Mouse (Mus musculus) Muller cell, postnatal 12 days (primary cell): ENCODE data around the gene Dab1.
A peak's percentile ranks its signal among the peaks of the same experiment; 100 is the strongest.

ENCODE experiments used
- DNase-seq: peaks from one replicate; pipeline ENCODE4 v3.0.0-alpha.2; 2015; ENCODE audit errors: inconsistent ontology term

Gene Dab1

DNA sequence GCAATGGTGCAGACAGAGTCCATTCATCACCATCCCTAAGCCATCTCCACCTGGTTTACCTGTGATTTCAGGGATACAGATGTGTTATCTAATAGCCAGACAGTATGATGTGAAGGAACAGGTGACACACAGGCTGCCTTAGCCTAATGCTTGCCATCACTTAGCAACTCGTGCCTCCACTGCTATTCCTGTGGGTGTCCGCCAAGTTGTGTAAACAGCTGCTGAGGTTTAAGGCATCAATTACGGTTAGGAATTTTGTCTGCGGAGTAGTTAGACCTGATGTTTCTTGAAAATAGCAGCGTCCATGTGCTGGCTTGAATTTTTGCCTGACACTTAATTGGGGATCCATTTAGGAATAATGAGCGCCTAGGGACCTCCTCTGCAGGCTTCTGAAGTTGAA, 487.1 kb downstream of the Dab1 start:
- peak; percentile 45 for DNase-seq

DNA sequence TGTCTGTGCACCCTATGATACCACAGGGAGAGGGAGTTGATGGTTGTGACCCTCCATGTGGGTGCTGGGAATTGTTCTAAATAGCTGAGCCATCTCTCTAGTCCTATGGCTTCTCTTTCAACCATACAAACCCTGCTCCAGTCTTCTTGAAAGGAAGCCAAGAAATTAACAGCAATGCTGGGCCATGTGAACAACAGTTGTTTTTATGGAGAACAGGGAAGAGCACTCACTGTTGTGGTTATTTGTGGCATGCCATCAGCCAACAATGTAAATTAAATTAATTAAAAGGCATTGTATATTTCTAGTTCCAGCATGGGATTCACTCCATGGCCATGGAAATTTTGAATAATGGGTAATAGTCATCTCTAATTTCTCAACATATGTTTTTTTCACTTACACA, 492.5 kb downstream of the Dab1 start:
- DNase-seq = no peak

DNA sequence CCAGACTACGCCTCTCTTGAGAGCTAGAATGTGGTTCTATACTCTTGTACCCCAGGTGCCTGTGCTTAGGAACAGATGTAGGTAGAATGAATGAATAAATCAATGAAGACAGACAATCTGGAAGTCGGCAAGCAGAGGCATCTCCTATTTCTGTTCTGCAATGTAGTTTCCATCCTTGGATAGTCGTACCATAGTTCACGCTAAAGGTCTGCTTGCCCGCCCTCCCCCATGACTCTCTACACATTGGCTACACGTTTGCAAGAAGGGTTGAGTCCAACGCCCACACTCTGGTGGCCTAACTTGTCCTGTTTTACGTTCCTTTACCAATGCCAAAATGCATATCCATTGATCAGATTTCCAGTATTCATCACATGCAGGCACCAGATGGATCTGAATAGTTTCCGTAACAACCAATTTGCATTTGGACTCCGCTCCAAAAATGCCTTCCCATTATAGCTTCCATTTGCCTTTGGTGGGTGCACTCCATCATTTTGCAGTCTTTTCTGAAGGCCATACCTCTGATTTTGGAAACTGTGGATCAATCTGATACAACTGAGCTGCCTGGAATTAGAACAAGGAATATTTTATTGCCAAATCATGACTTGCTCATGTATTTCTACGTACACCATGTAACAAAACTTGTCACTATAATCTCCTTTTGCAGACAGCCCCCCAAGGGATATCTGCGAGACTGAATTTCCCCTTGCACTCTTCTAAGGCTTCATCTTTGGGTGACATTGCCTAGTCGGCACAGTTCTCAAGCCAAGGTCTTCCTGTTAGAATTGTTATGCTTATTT, 494.2 kb downstream of the Dab1 start:
- no peak for DNase-seq

DNA sequence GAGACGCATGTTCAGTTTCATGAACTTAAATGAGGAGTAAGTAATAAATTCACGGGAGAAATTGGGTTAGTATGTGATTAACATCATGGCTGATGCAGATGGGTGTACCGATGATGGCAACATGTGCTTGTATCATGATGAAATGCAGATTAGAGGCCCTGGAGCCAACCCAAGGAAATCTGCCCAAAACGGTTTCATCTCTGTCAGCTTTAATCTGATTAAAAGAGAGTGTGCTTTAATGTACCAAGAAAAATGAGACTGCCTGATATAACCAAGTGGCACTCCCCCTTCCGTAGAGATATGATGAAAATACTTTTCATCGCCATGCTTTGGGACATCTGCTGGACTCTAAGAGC, 494.8 kb downstream of the Dab1 start:
- DNase-seq = no peak

DNA sequence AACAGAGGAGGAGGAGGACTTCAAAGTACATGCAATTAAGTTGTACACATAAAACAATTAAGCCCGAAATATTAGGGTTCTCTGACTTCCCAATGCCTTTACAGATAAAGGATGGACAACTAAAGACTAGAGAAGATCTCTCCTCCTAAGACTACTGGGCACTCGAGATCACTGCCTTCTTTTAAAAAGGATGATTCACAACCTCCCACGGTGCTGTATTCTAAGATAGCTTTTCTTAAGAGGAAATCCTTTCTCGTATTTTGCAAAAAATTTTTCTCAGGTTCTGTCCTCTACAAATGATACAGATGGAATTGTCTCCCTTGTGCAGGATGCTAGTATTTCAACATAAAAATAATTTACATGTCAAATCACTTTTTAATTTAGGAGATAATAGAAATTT, 500.9 kb downstream of the Dab1 start:
- no peak for DNase-seq

DNA sequence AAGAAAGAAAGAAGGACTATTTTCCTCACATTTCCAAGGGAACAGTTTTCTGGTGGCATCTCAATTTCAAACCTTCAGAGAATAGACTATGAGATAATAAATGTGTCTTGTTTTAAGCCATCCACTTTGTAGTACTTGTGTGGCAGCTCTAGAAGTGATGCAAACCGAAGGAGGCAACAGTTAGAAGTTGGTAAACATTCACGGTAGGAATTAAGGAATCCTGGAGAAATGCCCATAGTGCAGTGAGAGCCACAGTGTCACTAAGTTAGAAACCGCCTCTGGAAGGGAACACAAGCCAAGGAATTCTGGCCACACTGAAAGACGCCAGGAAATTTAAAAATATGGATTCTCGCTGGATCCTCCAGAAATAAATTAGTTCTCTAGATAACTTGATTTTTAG, 502.8 kb downstream of the Dab1 start:
- DNase-seq = no peak

DNA sequence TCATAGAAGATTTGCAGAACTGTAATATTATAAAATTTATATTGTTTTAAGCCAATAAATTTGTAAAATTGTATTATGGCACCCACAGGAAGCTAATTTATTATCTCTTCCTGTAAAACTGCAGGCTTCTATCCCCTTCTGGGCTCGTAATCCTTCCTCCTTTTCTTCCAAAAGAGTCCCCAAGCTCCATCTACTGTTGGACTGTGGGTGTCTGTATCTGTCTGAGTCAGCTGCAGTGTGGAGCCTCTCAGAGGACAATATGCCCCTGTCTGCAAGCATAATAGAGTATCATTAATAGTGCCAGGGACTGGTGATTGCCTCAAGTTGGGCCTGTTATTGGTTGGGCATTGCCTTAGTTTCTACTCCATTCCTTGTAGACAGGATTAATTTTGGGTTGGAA, 503.2 kb downstream of the Dab1 start:
- DNase-seq = no peak

DNA sequence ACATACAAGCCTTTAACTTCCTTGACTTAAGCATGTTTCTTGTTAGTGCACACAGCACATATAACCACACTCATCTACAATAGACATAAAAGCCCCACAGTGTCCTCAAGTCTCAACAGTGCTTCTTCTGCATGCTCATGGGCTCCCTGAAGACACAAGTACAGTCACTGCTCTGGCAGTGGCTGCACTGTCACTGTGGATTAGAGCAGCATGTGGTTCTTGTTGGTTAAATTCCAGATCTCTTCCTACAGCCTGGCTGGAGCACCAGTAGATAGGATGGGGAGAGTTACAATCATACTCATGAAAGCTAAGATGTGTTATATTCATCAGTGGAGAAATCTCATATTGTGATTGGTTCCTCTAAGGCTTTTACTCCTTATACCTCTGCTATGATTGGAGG, 534.5 kb downstream of the Dab1 start:
- DNase-seq = no peak

DNA sequence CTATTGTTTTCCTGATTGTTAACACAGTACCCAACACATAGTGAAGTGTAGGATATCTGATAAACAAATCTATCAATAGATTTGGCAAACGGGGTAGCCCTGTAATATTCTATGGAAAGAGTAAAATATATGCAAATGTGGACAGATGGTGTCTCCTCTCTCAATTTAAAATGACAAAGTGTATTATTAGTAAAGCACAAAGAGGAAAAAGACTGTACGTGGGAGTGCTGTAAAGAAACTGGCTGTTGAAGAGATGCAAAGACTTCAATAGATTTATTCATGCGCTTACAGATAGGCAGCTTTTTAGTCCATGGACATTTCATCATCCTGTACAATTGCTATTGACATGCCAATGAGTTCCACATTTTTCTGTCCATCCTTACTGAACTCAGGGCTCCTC, 558.9 kb downstream of the Dab1 start:
- DNase-seq = no peak

DNA sequence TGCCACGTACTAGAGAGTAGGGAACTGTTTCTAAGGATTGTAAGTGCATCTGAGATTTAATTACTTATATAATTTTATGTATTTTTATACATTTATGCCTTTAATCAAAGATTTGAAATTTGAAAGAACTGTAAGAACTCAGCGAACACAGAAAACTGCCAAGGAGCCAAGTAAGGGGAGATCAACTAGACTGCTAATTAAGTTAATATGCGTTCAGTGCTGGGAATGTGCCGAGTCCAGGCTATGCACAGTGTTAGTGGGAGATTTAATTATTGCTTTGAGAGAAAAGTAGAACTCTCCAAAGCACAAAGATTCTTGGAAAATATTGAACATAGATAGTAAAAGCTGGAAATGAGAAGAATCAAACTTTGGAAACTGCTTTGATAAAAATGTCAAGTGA, 567.2 kb downstream of the Dab1 start:
- no peak for DNase-seq

DNA sequence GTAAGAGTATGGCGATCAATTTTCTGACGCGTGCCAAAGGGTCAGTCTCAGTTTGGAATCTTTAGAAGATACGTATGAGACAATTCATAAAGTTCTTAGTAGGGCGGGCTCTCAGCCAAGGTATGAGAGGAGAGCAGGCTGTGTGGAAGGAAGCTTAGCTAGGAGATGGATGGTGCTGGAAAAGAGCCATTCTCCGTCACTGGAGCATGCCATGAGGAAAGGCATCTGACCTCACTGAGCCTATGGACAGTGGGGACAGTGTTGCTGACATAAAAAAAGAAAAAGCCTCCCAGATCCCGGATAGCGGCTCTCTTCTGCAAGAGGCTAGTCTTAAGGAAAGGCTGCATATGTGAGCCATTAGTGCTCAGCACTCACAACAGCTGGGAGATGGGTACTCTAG, 579.5 kb downstream of the Dab1 start:
- no peak for DNase-seq

DNA sequence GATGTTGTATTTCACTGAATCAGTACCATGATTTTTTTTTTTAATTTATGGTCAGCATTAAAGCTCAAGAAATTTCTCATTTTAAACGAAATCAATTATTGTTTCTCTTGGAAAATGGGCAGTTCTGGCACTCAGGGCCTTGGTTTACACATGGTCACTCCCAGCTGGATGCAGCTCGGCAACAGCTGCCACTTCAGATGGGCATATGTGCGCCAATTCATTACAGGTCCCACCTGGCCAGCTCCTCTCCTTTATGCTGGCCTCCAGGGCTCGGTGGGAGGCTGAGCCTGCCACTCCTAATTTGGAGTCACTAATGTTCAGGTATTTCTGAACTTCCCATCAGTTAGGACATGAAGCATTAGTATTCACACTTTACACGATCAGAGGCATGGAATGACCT, 582.5 kb downstream of the Dab1 start:
- DNase-seq = no peak

DNA sequence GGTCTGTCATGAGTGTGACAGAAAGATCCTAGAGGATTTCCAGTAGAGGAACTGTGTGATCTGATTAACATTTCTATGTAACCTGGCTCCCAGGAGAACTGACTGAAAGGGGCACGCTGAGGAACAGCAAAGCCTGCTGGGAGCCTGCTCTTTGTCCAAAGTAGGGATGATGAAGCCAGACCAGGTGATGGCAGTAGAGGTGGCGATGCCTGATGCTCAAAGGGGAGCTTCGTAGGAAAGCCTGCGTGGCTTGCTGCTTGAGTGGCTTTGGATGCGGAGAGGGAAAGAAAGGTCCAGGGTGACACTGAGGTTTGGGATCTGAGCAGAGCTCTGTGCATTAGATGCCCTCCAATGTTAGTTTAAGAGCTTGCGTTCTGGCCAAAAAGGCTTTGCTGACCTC, 584.9 kb downstream of the Dab1 start:
- no peak for DNase-seq

DNA sequence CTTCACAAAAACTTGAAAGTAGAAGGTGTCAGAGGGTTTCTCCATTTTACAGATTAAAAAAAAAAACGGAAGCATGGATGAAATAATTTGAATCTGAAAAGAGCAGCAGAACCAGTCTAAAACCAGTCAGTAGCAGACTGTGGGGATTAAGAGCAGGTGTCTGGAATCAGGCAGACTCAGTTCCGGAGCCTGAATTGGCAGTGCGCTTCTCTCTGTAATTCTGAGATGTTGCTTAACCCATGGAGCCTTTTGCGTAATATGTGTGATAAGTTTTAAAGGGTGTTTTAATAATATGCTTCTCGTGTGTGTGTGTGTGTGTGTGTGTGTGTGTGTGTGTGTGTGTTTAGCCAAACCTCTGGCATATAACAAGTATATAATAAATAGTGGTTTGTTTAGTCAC, 587.5 kb downstream of the Dab1 start:
- DNase-seq = no peak

DNA sequence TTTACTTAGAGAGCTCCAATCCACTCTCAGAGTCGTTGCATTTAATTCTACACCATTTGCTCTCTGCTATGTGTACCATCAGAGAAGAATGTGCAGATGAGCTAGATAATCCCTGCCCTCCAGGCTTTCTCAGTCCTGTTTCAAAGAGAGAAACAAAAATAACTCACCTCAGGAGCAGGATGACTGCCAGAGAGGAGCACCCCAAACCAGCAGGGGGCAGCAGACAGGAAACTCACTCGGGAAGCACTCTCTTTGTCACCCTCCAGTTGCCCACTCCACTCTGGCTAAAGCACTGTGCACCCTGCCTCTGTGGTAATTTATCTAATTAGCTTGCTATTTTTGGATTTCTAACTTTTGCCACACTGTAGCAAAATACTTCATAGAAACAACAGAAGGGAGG, 589.9 kb downstream of the Dab1 start:
- DNase-seq = peak; percentile 17

DNA sequence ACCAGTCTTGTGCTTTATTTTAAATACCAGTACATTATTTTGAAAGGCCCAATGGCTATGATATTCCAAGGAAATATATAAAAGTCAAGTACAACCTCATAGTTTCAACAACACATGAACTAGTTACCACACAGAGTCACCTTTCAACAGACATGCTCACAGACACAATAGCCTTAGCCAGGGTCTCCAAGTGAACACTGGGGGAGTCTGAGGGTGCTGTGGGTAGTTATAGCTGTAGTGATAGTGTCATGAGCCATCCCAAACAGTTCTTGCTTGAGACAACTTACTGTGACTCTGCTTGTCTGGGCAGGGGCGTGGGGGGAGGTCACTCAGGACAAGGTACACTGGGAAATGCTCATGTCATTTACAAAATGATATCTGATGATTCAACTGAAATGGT, 591.6 kb downstream of the Dab1 start:
- no peak for DNase-seq

DNA sequence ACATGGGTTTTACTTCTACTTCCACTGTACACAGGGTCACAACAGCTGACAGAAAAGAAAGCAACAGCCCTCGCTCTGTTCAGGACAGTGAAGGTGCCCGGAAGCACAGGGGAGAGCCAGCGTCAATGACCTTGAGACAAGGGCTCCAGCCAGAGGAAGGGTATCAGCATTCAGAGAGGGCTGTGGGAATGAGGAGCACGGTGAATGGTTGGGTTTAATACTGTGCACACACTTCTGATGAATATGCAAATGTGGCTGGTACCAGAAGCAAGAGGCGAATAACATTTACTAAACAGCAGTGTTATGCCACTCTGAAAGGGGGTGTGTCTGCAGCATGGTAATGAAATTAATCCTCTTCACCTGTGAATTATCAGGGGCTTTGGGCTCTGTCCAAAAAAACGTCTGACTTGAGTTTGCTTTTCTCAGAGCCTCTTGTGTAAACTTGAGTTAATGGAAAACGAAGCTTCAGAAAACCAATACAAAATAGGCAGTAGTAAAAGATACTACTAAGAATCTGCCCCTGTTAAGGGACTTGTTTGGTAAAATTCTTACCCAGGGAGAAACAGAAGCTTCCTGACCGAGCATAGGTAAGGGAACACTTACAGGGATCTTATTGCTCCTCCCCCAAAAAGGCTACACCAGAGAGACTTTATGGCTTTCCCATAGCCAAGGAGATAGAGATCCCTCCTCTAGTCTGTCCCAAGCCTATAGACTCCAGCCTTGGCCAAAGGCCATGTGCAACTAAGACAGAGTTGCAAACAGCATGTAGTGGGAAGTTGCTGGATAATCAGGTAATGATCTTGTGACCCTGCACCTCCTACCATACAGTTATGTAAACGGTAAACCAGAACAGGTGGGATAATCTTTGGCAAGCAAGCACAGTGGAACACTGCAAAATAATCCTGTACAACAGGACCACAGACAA, 592.6 kb downstream of the Dab1 start:
- DNase-seq = no peak

DNA sequence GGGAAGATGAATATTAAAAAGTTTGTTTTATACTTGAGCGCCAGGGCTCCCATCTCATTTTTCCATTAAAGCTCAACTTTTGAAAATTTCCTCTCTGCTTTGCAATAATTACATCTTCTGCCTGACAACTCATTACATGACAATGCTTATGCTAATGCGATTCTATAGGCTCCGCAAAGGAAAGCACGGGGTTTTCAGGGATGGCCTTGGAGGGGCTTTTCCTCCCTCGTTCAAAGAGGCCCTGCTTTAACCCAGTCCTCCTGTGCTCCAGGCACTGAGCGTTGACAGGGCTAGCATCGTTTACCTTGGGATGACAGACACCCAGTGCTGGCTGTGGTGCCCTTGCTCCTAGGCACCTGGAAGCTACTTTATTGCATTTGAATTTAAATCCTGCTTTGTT, 595.6 kb downstream of the Dab1 start:
- DNase-seq = no peak

DNA sequence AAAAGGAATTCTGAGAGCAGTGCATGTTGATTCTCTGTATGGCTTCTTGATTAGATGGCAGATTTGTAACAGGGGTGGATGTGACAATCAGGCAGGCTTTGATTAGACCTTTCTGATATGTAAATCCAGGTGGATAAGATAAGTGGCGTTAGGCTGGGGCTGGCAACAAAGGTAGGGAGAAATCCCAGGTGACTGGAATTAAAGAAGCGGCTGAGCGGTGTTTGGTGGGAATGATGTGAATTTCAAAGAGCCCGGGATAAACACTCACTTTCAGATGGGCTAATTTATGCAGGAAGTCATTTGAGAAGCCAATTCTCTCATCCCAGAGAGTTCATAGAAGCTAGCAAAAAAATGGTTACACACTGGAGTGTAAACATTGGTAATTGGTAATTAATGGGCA, 598.2 kb downstream of the Dab1 start:
- DNase-seq = no peak

DNA sequence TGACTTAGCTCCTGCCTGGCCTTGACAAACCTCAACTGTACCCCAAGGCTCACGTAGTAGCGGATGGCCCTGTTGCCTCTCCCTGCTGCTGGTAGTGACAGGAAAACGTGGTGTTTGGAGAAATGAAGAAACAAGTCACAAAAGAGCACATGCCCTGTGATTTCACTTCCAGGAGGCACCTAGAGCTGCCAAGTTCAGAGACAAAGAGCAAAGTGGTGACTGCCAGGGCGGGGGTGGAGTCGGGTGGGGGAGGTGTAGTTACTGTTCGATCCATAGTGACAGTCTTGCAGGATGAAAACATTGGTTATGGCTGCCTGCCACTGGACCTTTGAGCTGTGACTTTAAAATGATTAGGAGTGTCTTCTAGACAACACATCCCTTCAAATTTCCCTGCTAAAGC, 599.6 kb downstream of the Dab1 start:
- peak; percentile 74 for DNase-seq

DNA sequence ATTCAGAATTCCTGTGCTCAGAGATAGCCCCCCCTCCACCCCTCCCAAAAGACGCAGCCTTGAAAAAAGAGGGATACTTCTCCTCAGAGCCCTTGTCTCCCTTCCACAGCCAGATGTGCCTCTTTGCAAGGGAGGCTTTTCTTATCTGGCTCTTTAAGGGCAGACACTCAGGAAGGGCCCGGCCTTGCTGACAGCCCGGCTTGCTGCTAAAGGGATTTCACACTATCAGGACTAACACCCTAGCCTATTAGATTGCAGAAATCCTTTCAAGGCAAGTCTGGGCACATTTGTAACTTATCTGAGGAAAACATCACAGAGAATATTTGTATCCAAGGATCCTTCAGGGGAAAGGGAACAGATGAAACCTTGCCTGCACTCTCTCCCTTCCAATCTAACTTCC, 600.9 kb downstream of the Dab1 start:
- DNase-seq = no peak

DNA sequence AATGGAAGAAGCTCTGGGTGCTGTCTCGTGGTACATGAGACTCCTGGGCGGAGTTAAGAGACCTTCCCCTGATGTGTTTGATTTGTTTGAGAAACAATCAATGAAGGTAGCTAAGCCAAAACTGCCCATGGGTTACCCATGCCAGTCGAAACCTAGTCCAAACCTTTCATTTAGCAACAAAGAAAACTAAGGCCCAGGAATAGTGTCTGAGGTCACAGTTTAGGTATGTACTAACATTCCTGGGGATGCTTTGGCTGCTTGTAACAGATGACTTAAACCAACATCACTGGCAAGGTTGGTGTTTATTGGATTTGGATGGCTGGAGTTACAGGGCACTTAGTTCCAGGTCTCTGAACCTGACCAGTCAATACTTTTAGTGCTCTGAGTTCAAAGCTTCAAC, 610.1 kb downstream of the Dab1 start:
- peak; percentile 60 for DNase-seq

DNA sequence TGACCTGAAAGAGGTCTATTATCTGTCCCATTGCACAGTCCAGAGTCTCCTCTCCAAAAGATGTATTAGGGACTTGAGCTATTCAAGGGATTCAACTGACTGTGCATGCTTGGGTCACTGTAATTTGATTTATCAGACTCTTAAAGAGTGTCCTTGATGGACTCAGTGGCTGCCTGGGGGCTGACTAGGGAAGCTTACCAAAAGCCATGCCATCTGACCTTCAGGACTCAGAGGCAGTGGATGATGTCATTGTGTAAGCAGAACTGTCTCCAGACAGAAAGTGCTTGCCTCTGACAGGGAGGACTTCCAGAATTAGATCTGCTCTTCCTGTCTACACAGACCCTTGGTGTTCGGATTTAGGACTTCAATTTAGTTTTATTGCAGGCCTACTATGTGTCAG, 627.3 kb downstream of the Dab1 start:
- no peak for DNase-seq
